Mouse (Mus musculus) testis, adult 2 months (tissue): ENCODE data around the gene Zfp524.

Experiments used
- CTCF ChIP-seq: fragments of 200-500 bp; IDR thresholded peaks from 2 replicates; pipeline ENCODE4 v1.5.1; 2012; ENCODE audit warnings: low read depth, mild to moderate bottlenecking, inconsistent platforms, low read length, moderate library complexity; ENCODE audit not compliant: control insufficient read depth, insufficient read depth, insufficient replicate concordance
- POLR2A ChIP-seq: fragments of 200-500 bp; IDR thresholded peaks from 2 replicates; pipeline ENCODE4 v1.6.1; 2012; ENCODE audit warnings: low read depth, mild to moderate bottlenecking, inconsistent platforms, low read length, moderate library complexity; ENCODE audit not compliant: control insufficient read depth

GRCm38 (mm10) chr7:4996003-4996895 lies 18.0 kb upstream of the Zfp524 start, which contains the start of gene Zfp579:
- TF ChIP-seq CTCF (no peak), POLR2A (no peak)
